Mouse (Mus musculus) ES-Bruce4 (cell line): ENCODE results near the gene Rps18. TPM values are rescaled to one million over a fixed set of nuclear protein-coding genes. Genes with fewer than 3 reads are reported as not detected.
A peak's percentile ranks its signal among the peaks of the same experiment; 100 is the strongest.

Source experiments
- H3K27ac ChIP-seq: 2 replicates; pipeline ENCODE4 v1.5.1; 2012; ENCODE audit warnings: low read length, inconsistent platforms; ENCODE audit not compliant: insufficient read depth
- H3K27me3 ChIP-seq: 2 replicates; pipeline ENCODE4 v1.6.1; 2012; ENCODE audit warnings: mild to moderate bottlenecking, low read length, inconsistent platforms; ENCODE audit not compliant: control insufficient read depth, poor library complexity, insufficient read depth, severe bottlenecking
- H3K36me3 ChIP-seq: 2 replicates; pipeline ENCODE4 v1.6.1; 2012; ENCODE audit warnings: inconsistent platforms, mild to moderate bottlenecking, low read length, moderate library complexity; ENCODE audit not compliant: control insufficient read depth, poor library complexity, insufficient read depth, severe bottlenecking
- H3K4me1 ChIP-seq: one replicate; pipeline ENCODE4 v1.8.1; 2011; ENCODE audit warnings: low read length; ENCODE audit not compliant: control insufficient read depth, insufficient read depth
- H3K4me3 ChIP-seq: 2 replicates; pipeline ENCODE4 v1.5.1; 2011; ENCODE audit warnings: low read depth, mild to moderate bottlenecking, low read length
- H3K9ac ChIP-seq: 2 replicates; pipeline ENCODE4 v1.6.1; 2012; ENCODE audit warnings: low read depth, mild to moderate bottlenecking, inconsistent platforms; ENCODE audit not compliant: poor library complexity, severe bottlenecking
- H3K9me3 ChIP-seq: replicated peaks from 2 replicates; pipeline ENCODE4 v1.6.1; 2012; ENCODE audit warnings: mild to moderate bottlenecking, low read length, inconsistent platforms; ENCODE audit not compliant: control insufficient read depth, poor library complexity, insufficient read depth, severe bottlenecking
- CTCF ChIP-seq: IDR thresholded peaks from one replicate; pipeline ENCODE4 v1.8.1; 2011; ENCODE audit warnings: low read depth, low read length
- EP300 ChIP-seq: IDR thresholded peaks from 2 replicates; pipeline ENCODE4 v1.6.1; 2011; ENCODE audit warnings: low read depth, low read length; ENCODE audit not compliant: insufficient read depth
- POLR2A ChIP-seq: IDR thresholded peaks from one replicate; pipeline ENCODE4 v1.8.1; 2011; ENCODE audit warnings: low read length; ENCODE audit not compliant: insufficient read depth
- polyA plus RNA-seq: library from polyadenylated mRNA; stranded (reverse); fragments of >200 nt; gene quantifications from 2 replicates; pipeline ENCODE4 v1.2.4, GENCODE M21; 2011; ENCODE audit warnings: low read depth; ENCODE audit not compliant: missing spikeins, insufficient read depth, insufficient read length

Gene Rps18
- polyA plus RNA-seq, 1 experiment = 2,174 TPM

GRCm38 (mm10) chr17:33968927-33969326 lies 13.1 kb upstream of the Rps18 start:
- Histone ChIP-seq H3K4me3 (no peak overlapping the region), H3K4me1 (no peaks in the 10 kb centered on the region), H3K36me3 (no peaks in the 10 kb centered on the region), H3K9ac (no peak overlapping the region), H3K27me3 (no peaks in the 10 kb centered on the region), H3K9me3 (no peaks in the 10 kb centered on the region; the same call in 1 of the 2 replicates), H3K27ac (no peak overlapping the region)
- TF ChIP-seq CTCF (no peak), EP300 (no peak), POLR2A (no peak)

- Histone ChIP-seq H3K27ac (no peak overlapping the region), H3K27me3 (no peaks in the 10 kb centered on the region), H3K9me3 (no peaks in the 10 kb centered on the region; the same call in 1 of the 2 replicates), H3K36me3 (no peaks in the 10 kb centered on the region), H3K4me1 (no peaks in the 10 kb centered on the region), H3K9ac (no peak overlapping the region), H3K4me3 (no peak overlapping the region)
- no peak for TF ChIP-seq EP300
- TF ChIP-seq POLR2A = no peak
- peak; percentile 93 for TF ChIP-seq CTCF
These were observed 12.7 kb upstream of the Rps18 start for GRCm38 (mm10) chr17:33968489-33968888.

- H3K27me3 ChIP-seq = no peaks in the 10 kb centered on the region
- no peak overlapping the region for H3K27ac ChIP-seq
- H3K9me3 ChIP-seq = no peaks in the 10 kb centered on the region; the same call in 1 of the 2 replicates
- TF ChIP-seq EP300 = no peak
- TF ChIP-seq POLR2A = no peak
- TF ChIP-seq CTCF = no peak
- no peaks in the 10 kb centered on the region for H3K36me3 ChIP-seq
- no peak overlapping the region for H3K9ac ChIP-seq
- H3K4me1 ChIP-seq = no peaks in the 10 kb centered on the region
- H3K4me3 ChIP-seq = no peak overlapping the region
These were observed 10.2 kb upstream of the Rps18 start for GRCm38 (mm10) chr17:33965846-33966550.

- no peak overlapping the region for H3K27ac ChIP-seq
- no peaks in the 10 kb centered on the region for H3K27me3 ChIP-seq
- TF ChIP-seq EP300 (no peak), CTCF (no peak), POLR2A (no peak)
- no peaks in the 10 kb centered on the region for H3K4me1 ChIP-seq
- H3K36me3 ChIP-seq = no peaks in the 10 kb centered on the region
- no peaks in the 10 kb centered on the region for H3K9me3 ChIP-seq
- H3K4me3 ChIP-seq = no peak overlapping the region
- no peak overlapping the region for H3K9ac ChIP-seq
These were observed 9.5 kb upstream of the Rps18 start for GRCm38 (mm10) chr17:33965082-33965845.

- Histone ChIP-seq H3K27ac (no peak overlapping the region), H3K4me1 (no peaks in the 10 kb centered on the region), H3K36me3 (no peaks in the 10 kb centered on the region), H3K4me3 (no peak overlapping the region), H3K9ac (no peak overlapping the region), H3K9me3 (no peaks in the 10 kb centered on the region), H3K27me3 (no peaks in the 10 kb centered on the region)
- TF ChIP-seq EP300 (no peak), CTCF (no peak), POLR2A (no peak)
These were observed 7.1 kb upstream of the Rps18 start for GRCm38 (mm10) chr17:33962876-33963275.

- no peaks in the 10 kb centered on the region for H3K4me1 ChIP-seq
- peaks cover 2% of the 10 kb centered on the region for H3K36me3 ChIP-seq
- H3K4me3 ChIP-seq = no peak overlapping the region
These were observed 4.1 kb upstream of the Rps18 start for GRCm38 (mm10) chr17:33959948-33960347.

More at GRCm38 (mm10) chr17:33959948-33960347, 4.1 kb upstream of the Rps18 start:
- Histone ChIP-seq H3K27ac (no peak overlapping the region), H3K27me3 (no peaks in the 10 kb centered on the region), H3K9ac (no peak overlapping the region), H3K9me3 (no peaks in the 10 kb centered on the region)
- no peak for TF ChIP-seq CTCF
